Mouse (Mus musculus) embryonic facial prominence, embryonic 12.5 days (tissue): ENCODE data around the gene Lysmd2. TPM values are rescaled to one million over a fixed set of nuclear protein-coding genes. Genes with fewer than 3 reads are reported as not detected.
A peak's percentile ranks its signal among the peaks of the same experiment; 100 is the strongest.

Experiments
- ATAC-seq: fragments of 200-750 bp; cut with Nextera tagmentation; 2 replicates; pipeline ENCODE4 v1.8.0; 2017; ENCODE audit not compliant: insufficient number of reproducible peaks, insufficient read depth, low FRiP score, low TSS enrichment
- H3K27ac ChIP-seq: fragments of 300-500 bp; sonication (generic); 2 replicates; pipeline ENCODE4 v1.5.1; 2016; ENCODE audit warnings: mild to moderate bottlenecking
- H3K27me3 ChIP-seq: fragments of 300-500 bp; sonication (generic); 2 replicates; pipeline ENCODE4 v1.6.1; 2016; ENCODE audit warnings: mild to moderate bottlenecking, moderate library complexity
- H3K36me3 ChIP-seq: fragments of 300-500 bp; sonication (generic); 2 replicates; pipeline ENCODE4 v1.6.1; 2016; ENCODE audit warnings: mild to moderate bottlenecking
- H3K4me1 ChIP-seq: fragments of 300-500 bp; sonication (generic); 2 replicates; pipeline ENCODE4 v1.6.1; 2016
- H3K4me2 ChIP-seq: fragments of 300-500 bp; sonication (generic); replicated peaks from 2 replicates; pipeline ENCODE4 v1.6.1; 2016; ENCODE audit warnings: mild to moderate bottlenecking, moderate library complexity
- H3K4me3 ChIP-seq: fragments of 300-500 bp; sonication (generic); 2 replicates; pipeline ENCODE4 v1.5.1; 2016; ENCODE audit warnings: mild to moderate bottlenecking
- H3K9ac ChIP-seq: fragments of 300-500 bp; sonication (generic); 2 replicates; pipeline ENCODE4 v1.6.1; 2016; ENCODE audit warnings: mild to moderate bottlenecking, moderate library complexity
- H3K9me3 ChIP-seq: fragments of 300-500 bp; sonication (generic); 2 replicates; pipeline ENCODE4 v1.6.1; 2016; ENCODE audit warnings: mild to moderate bottlenecking, moderate library complexity
- WGBS: fragments of 180-500 bp; shearing (Covaris S2); methylation state at CpG from one replicate; pipeline ENCODE4 v1.1.7; 2016; 5-methylcytosine and 5-hydroxymethylcytosine counted together
- polyA plus RNA-seq: library from polyadenylated mRNA; unstranded; fragments of >200 nt; fragmentation: Nextera tagmentation; extraction: Ambion mirVana; gene quantifications from 2 replicates; pipeline ENCODE4 v1.2.1, GENCODE M21; 2016

Lysmd2 gene
- polyA plus RNA-seq, 1 experiment from 2014 or later, result 28.5 TPM

DNA sequence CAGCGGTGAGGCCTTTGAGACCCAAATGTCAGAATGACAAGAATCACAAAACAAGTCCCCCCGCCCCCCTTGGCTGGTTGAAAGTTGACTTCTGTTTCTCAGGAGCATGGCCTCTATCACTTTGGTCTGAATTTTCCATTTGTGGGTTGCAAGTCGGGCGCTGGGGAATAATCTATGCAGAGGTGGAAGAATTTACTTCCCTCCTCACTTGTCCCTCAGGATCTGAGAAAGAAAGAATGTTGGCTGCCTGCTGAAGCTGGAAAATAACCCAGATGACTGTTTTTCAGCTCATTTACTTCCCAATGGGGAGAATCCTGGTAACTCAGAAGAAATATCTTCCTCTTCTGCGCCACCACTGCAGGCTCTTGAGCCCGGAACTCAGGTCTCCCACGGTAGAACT is 52.8 kb downstream of the Lysmd2 start:
- no peak overlapping the region for H3K4me3 ChIP-seq
- H3K27me3 ChIP-seq, result no peaks in the 10 kb centered on the region
- H3K27ac ChIP-seq, result no peak overlapping the region
- no peaks in the 10 kb centered on the region for H3K9me3 ChIP-seq
- H3K4me2 ChIP-seq, result no peak overlapping the region
- no peaks in the 10 kb centered on the region for H3K36me3 ChIP-seq
- no peak for ATAC-seq
- 82% methylated on average over 7 of the region's 7 CpGs for WGBS
- no peak overlapping the region for H3K9ac ChIP-seq
- no peaks in the 10 kb centered on the region for H3K4me1 ChIP-seq

DNA sequence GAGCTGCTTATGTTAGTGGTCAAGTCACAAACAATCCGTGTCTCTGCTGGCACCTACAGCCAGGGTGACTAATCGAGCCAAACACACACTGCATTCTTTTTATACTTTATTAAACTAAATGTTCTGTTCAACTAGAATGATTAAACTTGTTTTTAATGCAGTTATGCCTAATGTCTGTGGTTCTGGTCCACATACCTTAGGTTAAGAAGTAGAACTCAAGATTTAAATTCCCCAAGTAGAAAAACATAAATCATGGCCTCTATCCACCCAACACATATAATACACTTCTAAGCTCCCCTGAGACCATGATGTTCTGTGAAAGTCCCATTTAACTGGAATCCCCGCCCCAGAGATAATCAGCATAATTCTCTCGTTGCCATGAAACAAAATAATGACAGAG is 54.1 kb downstream of the Lysmd2 start:
- 75% methylated on average over 4 of the region's 4 CpGs for WGBS
- Histone ChIP-seq H3K4me2 (no peak overlapping the region), H3K36me3 (no peaks in the 10 kb centered on the region), H3K27me3 (no peaks in the 10 kb centered on the region), H3K9ac (no peak overlapping the region), H3K27ac (no peak overlapping the region), H3K9me3 (no peaks in the 10 kb centered on the region), H3K4me3 (no peak overlapping the region), H3K4me1 (no peaks in the 10 kb centered on the region; the same call in 1 of the 2 replicates)
- ATAC-seq, result no peak

DNA sequence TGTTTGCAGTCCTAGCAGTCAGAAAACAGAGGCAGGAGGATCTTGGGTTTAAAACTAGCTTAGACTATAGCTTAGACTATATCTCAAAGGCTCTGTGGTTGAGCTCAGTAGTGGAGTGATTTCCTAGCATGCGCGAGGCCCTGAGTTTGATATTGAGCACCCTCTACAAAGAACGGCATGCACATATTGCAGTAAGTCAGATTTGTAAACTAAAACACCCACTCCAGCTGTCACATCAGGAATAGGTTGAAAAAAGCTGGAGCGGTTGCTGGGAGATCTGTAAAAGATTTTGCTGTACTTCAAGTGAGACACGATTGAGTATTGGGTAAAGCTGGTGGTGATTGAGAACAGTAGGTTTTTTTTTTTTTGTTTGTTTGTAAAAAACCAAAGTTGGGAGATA is 55.1 kb downstream of the Lysmd2 start:
- H3K27me3 ChIP-seq, result no peaks in the 10 kb centered on the region
- H3K4me3 ChIP-seq, result no peak overlapping the region
- no peaks in the 10 kb centered on the region for H3K9me3 ChIP-seq
- no peak overlapping the region for H3K9ac ChIP-seq
- no peaks in the 10 kb centered on the region for H3K36me3 ChIP-seq
- H3K4me2 ChIP-seq, result no peak overlapping the region
- no peak overlapping the region for H3K27ac ChIP-seq
- 88% methylated on average over 5 of the region's 5 CpGs for WGBS
- no peaks in the 10 kb centered on the region; the same call in 1 of the 2 replicates for H3K4me1 ChIP-seq
- no peak for ATAC-seq

DNA sequence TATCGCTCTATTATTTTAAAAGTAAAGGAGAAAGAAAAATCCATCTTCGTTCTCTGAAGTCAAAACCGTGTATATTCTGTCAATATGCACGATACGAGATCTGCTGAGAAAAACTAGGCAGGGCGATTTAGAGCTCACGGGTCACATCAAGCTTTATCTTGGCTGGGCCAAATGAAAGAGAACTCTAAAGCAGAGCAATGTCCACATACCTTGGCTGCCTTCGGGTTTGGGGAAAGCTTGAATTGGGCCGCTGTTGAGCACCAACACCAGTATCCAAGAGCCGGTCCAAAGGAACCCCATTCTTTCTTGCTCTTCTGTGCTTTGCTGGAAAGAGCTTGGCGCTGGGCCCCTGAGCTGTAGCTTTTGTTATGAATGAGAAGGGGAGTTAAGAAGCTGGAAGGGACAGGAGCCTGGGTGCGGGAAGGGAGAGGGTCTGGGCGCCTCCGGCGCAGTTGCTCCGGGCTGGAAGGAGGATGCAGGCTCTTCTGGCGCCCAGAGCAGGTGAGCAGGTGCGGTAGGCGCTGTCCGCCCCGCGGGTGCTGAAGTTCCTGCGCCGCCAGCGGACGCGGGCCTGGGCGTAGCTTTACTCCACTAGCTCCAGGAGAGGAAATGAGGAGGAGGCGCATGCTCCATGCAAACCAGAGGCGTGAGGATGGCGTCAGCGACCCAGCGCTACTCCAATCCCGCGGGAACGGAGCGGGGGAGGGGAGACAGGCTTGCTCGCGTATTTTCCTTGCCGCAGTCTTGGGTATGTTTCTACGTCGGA is 58.1 kb downstream of the Lysmd2 start, which contains the start of gene Scg3:
Gene Scg3, minus strand, starts transcription at position 631 of the 766 bp plus-strand sequence.
- no peaks in the 10 kb centered on the region; the same call in 1 of the 2 replicates for H3K4me1 ChIP-seq
- H3K4me3 ChIP-seq, result peak within 1 kb of the TSS; percentile 31
- peak within 1 kb of the TSS; percentile 55 for H3K4me2 ChIP-seq
- no peaks in the 10 kb centered on the region for H3K36me3 ChIP-seq
- ATAC-seq, result peak; percentile 96
- WGBS, result 8% methylated on average over 42 of the region's 42 CpGs
- H3K27ac ChIP-seq, result no peak within 1 kb of the TSS
- no peaks in the 10 kb centered on the region for H3K27me3 ChIP-seq
- H3K9me3 ChIP-seq, result no peaks in the 10 kb centered on the region
- H3K9ac ChIP-seq, result 0 out of 2 replicates have a peak within 1 kb of the TSS, but pooled peaks have one; percentile 27

DNA sequence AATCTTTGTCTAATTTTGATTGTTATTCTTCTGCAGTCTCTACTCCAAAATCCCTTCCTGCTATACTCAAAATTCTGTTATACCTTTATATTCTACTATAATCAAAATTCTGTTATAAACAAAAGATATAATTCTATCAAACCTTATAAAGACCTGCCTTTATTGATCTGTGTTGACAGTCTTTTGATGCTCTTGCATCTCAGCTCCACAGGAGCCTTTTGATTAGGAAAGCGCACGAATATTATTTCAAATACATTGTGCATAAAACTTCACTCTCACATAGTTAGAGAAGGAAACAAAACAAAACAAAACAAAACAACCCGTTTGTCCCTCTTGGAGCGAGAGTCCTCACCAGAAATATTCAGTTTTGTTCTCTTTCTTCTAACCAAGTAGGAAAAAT is 58.8 kb downstream of the Lysmd2 start:
- H3K4me1 ChIP-seq, result no peaks in the 10 kb centered on the region; the same call in 1 of the 2 replicates
- H3K36me3 ChIP-seq, result no peaks in the 10 kb centered on the region
- H3K9me3 ChIP-seq, result no peaks in the 10 kb centered on the region
- no peak overlapping the region for H3K9ac ChIP-seq
- H3K4me3 ChIP-seq, result peak overlapping the region; percentile 31
- no peak overlapping the region for H3K27ac ChIP-seq
- peak overlapping the region; percentile 55 for H3K4me2 ChIP-seq
- 72% methylated on average over 4 of the region's 4 CpGs for WGBS
- H3K27me3 ChIP-seq, result no peaks in the 10 kb centered on the region
- no peak for ATAC-seq

DNA sequence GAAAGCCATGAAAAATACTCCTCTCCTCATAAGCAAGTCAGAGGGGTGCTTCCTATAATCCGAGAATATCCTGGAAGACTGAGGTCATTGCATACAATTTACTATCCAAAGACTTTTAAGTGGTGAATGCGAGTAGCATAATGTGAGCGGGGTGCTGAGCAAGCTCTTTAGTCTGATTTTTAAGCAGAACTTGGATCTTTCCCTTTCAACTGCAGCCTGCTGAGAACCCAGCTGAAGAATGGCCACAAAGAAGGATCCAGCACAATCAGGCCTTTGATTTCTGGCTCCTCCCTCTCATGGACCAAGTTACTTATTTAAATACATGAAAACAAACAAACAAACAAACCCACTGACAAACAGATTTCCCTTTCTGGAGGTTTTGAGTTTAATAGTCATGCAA is 59.2 kb downstream of the Lysmd2 start:
- Histone ChIP-seq H3K4me1 (no peaks in the 10 kb centered on the region; the same call in 1 of the 2 replicates), H3K4me3 (no peak overlapping the region), H3K4me2 (no peak overlapping the region), H3K27me3 (no peaks in the 10 kb centered on the region), H3K9ac (no peak overlapping the region), H3K36me3 (no peaks in the 10 kb centered on the region), H3K9me3 (no peaks in the 10 kb centered on the region), H3K27ac (no peak overlapping the region)
- WGBS, result 69% methylated on average over 3 of the region's 3 CpGs
- ATAC-seq, result no peak

Other genes with a start within 250 kb of the Lysmd2 start
- gene Mapk6, start 215.7 kb upstream of the Lysmd2 start, polyA plus RNA-seq, result 97.1 and 100 TPM in 2 replicates
- gene Leo1, start 184.2 kb upstream of the Lysmd2 start, polyA plus RNA-seq, result 52.7 and 53.5 TPM in 2 replicates
- 106 and 110 TPM in 2 replicates for gene Tmod3, start 66.1 kb upstream of the Lysmd2 start, polyA plus RNA-seq
- 36.0 and 40.1 TPM in 2 replicates for gene Tmod2, start 14.4 kb upstream of the Lysmd2 start, polyA plus RNA-seq
- 8.5 and 10.8 TPM in 2 replicates for gene Scg3, start 58.3 kb downstream of the Lysmd2 start, polyA plus RNA-seq
- 6.4 and 8.0 TPM in 2 replicates for gene Bmp5, start 149.6 kb downstream of the Lysmd2 start, polyA plus RNA-seq